Mouse (Mus musculus): ENCODE results near the gene A430005L14Rik.

DNA sequence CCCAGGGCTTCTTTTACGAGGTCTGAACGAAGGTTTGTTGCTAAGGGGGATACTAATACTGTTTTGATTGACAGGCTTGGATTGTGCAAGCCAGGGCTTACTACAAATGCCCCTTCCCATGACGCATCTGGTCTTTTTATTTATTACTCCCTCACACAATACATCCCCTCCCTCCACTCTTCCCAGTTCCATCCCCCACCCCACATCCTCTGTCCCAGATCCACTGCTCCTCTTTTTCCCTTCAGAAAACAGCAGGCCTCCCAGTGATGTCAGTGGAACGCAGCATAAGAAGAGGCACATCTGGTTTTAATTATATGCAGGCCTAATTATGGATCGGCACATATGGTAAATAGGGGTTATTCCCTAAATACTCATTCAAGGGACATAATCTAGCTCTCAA, 5.3 kb upstream of the A430005L14Rik start:
- TF ChIP-seq CTCF (IDR thresholded peaks at IDR 0.05; ENCODE audit: low read depth) (no peak), EP300 (IDR thresholded peaks at IDR 0.05; ENCODE audit: low read depth) (no peak)

Data from liver, postnatal 0 days (tissue).